Mouse (Mus musculus) heart, embryonic 10.5 days (tissue): ENCODE data around the gene Krt78. TPM values are rescaled to one million over a fixed set of nuclear protein-coding genes. Genes with fewer than 3 reads are reported as not detected.
"Not testable (repeated sequence)": the region's sequence is repeated elsewhere in the genome, so short reads cannot be mapped to it uniquely, and the experiment has no call there.

Source experiments
- DNase-seq: peaks from one replicate; pipeline ENCODE4 v3.0.0-alpha.2; 2017; ENCODE audit warnings: low spot score
- H3K27ac ChIP-seq: fragments of 300-500 bp; sonication (generic); 2 replicates; pipeline ENCODE4 v1.5.1; 2016; ENCODE audit warnings: mild to moderate bottlenecking
- H3K27me3 ChIP-seq: fragments of 300-500 bp; sonication (generic); 2 replicates; pipeline ENCODE4 v1.6.1; 2016; ENCODE audit warnings: mild to moderate bottlenecking; ENCODE audit not compliant: poor library complexity, insufficient read depth, severe bottlenecking
- H3K36me3 ChIP-seq: fragments of 300-500 bp; sonication (generic); 2 replicates; pipeline ENCODE4 v1.6.1; 2016; ENCODE audit warnings: mild to moderate bottlenecking, moderate library complexity
- H3K4me1 ChIP-seq: fragments of 300-500 bp; sonication (generic); 2 replicates; pipeline ENCODE4 v1.6.1; 2016; ENCODE audit warnings: mild to moderate bottlenecking
- H3K4me3 ChIP-seq: fragments of 300-500 bp; sonication (generic); 2 replicates; pipeline ENCODE4 v1.5.1; 2016; ENCODE audit warnings: mild to moderate bottlenecking, moderate library complexity
- H3K9me3 ChIP-seq: fragments of 300-500 bp; sonication (generic); 2 replicates; pipeline ENCODE4 v1.6.1; 2016; ENCODE audit warnings: mild to moderate bottlenecking, moderate library complexity
- WGBS: fragments of 180-500 bp; shearing (Covaris S2); methylation state at CpG from one replicate; pipeline ENCODE4 v1.1.7; 2016; 5-methylcytosine and 5-hydroxymethylcytosine counted together
- polyA plus RNA-seq: library from polyadenylated mRNA; unstranded; fragments of >200 nt; fragmentation: Nextera tagmentation; extraction: Ambion mirVana; gene quantifications from 2 replicates; pipeline ENCODE4 v1.2.1, GENCODE M21; 2016

Krt78 gene
- not detected in 2 replicates for polyA plus RNA-seq

DNA sequence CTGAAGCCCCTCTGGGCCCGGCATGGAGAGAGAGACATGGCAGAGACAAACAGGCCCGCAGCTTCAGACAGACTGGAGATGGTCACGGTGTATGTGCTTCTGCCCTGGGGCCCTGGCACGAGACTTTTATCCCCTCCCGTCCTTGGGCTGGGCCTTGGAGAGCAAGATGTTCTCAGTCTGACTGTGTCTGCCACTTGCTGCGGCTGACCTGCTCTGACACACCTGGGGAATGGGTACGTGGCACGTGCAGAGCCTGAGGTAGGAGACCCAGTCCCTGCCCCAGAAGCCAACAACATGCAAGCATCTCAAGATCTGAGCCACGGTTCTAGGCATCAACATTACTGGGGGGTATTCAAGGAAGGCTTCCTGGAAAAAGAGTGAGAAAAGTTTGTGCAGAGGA, at the start of gene Krt78:
Gene Krt78 (minus strand): TSS at position 101 of the 400 bp plus-strand sequence.
- WGBS: 81% methylated on average over 9 of the region's 9 CpGs
- Histone ChIP-seq H3K27me3 (peaks cover 24% of the 10 kb centered on the region), H3K4me1 (no peaks in the 10 kb centered on the region), H3K4me3 (no peak within 1 kb of the TSS), H3K36me3 (no peaks in the 10 kb centered on the region), H3K27ac (no peak within 1 kb of the TSS), H3K9me3 (no peaks in the 10 kb centered on the region)
- no peak for DNase-seq

DNA sequence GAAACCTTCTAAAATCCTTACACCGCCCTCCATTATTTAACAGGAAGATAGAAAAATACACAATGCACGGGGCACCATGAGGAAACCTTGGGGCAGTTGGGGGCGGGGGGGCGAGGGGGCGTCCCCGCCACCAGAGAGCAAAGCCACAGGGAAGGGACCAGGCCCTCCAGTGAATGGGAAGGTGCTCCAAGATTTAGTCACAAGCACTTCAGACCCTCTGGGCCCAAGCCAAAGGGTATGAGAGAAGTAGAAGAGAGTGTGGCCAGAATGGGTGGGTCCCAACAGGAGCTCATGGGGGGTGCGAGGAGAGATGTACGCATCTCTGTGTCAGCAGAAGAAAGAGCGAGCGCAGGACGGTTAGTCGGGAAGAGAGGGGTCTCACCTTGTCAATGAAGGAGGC, 49.4 kb upstream of the Krt78 start:
- DNase-seq: no peak
- H3K4me1 ChIP-seq: peaks cover 46% of the 10 kb centered on the region
- no peaks in the 10 kb centered on the region for H3K9me3 ChIP-seq
- H3K4me3 ChIP-seq: peak overlapping the region; percentile 63
- WGBS: 5% methylated on average over 12 of the region's 12 CpGs
- H3K27ac ChIP-seq: peak overlapping the region; percentile 81
- H3K27me3 ChIP-seq: peaks cover 53% of the 10 kb centered on the region
- 0 out of 2 replicates have a peak, but pooled peaks cover under 1% of the 10 kb centered on the region for H3K36me3 ChIP-seq

DNA sequence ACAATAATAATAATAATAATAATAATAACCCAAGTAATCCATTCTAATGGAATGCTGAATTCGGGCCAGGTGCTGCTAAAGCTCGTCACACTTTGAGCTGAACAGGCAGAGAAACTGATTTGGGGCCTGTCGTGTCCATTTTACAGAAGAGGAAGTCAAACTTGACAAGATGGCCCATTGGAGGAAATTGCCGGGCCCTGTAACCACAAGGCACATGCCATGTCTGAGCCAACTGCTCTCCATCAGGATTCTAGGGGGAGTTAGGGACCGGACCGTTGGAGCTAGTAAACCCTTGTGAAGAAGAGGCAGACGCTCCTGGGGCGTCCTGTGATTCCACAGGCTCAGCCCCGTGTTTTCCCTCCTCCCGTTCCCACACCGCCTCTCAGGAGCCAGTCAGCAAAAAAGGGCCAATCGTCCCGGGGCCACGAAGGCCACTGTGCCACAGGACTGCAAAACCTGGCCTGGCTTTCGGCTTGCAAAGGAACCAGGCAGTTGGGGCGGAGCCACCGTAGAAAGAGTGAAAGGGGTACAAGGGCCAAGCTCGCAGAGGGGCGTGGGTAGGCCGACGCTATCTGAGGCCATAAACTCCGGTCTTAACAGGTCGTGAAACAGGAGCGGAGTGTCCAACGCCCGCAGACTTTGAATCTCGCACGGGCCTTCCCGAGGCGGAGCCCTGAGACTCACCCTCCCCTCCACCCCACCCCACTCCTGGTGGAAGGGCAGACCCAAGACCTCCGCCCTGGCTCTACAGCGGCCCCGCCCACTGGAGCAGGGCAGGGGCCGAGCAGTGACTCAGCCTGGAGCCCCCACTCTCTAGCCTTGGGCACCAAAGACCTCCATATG, 48.8 kb upstream of the Krt78 start:
- Histone ChIP-seq H3K4me3 (peak overlapping the region; percentile 63), H3K27ac (peak overlapping the region; percentile 81), H3K36me3 (peaks cover 6% of the 10 kb centered on the region), H3K9me3 (no peaks in the 10 kb centered on the region), H3K27me3 (peaks cover 53% of the 10 kb centered on the region), H3K4me1 (peaks cover 46% of the 10 kb centered on the region)
- DNase-seq: peak; percentile 93
- WGBS: 2% methylated on average over 34 of the region's 34 CpGs

DNA sequence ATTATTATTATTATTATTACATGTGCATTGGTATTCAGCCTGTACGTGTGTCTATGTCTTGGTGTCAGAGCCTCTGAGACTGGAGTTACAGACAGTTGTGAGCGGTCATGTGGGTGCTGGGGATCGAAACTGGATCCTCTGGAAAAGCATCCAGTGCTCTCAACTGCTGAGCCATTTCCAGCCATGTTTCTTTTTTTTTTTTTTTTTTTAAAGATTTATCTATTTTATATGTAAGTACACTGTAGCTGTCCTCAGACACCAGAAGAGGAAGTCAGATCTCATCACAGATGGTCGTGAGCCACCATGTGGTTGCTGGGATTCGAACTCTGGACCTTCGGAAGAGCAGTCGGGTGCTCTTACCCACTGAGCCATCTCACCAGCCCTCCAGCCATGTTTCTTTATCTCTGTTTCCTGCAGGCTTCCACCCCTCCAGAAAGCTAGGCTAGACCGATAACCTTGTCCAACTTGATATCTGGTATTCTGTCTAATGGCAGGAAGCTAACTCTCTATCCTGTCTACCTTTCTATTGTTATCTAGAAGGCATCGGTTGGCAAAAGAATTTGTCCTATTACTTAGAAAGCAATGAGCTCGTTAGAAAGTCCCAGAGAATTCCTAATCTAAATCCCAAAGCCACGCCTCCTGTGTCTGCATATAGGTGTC, 45.7 kb upstream of the Krt78 start:
- 85% methylated on average over 11 of the region's 11 CpGs for WGBS
- Histone ChIP-seq H3K27ac (no peak overlapping the region), H3K4me3 (no peak overlapping the region), H3K36me3 (peaks cover 17% of the 10 kb centered on the region), H3K4me1 (peaks cover 31% of the 10 kb centered on the region), H3K9me3 (no peaks in the 10 kb centered on the region), H3K27me3 (peaks cover 31% of the 10 kb centered on the region)
- no peak for DNase-seq

DNA sequence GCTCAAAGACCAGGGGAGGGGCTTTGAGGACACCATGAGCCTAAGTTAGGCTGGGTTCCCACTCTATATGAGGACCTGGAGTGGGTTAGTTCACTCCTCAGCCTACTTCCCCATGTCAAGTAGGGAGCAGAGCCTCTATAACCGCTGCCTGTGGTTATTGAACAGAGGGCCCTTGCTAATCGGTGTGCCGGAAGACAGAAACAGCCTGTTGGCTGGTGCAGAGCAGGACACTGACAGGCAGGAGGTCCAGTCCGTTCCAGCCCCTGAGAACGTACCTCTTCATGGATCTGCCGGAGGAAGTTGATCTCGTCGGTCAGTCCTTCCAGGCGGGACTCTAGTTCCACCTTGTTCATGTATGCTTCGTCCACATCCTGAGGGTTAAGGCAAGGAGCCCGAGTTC, 45.1 kb upstream of the Krt78 start:
- no peak overlapping the region for H3K27ac ChIP-seq
- WGBS: 87% methylated on average over 11 of the region's 11 CpGs
- peaks cover 17% of the 10 kb centered on the region for H3K36me3 ChIP-seq
- DNase-seq: no peak
- no peak overlapping the region for H3K4me3 ChIP-seq
- H3K4me1 ChIP-seq: peaks cover 24% of the 10 kb centered on the region
- H3K9me3 ChIP-seq: no peaks in the 10 kb centered on the region
- peaks cover 24% of the 10 kb centered on the region for H3K27me3 ChIP-seq

DNA sequence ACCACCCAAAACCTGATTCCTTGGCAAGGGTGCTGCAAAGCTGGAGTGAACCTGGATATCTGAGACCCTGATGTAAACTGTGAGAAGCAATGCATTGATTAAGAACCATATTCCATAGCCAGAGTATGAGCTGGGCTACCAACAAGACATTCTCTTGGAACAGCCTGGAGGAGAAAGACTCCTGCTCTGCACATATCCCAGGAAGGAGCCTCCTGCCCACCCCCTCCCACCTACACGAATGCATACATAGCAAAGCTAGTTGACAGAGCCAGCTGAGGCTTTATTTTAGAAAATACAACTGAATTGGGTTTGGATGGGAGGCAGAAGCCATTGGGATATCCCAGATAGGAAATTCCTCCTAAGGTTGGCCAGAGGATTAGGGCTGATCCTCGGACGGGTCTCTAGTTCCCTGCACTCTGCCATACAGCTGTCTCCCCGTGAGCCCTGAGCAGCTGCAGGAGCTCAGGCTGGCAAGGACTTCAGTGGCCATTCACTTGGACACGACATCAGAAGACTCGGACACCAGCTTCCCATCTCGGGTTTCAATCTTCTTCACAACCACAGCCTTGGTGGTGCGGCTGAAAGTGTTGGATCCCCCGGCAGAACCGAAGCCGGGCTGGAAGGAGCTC, 42.5 kb upstream of the Krt78 start:
- peaks cover 17% of the 10 kb centered on the region for H3K36me3 ChIP-seq
- H3K27ac ChIP-seq, DNase-seq, H3K9me3 ChIP-seq, H3K4me1 ChIP-seq, H3K27me3 ChIP-seq, H3K4me3 ChIP-seq: not testable (repeated sequence)
- 84% methylated on average over 11 of the region's 11 CpGs for WGBS

DNA sequence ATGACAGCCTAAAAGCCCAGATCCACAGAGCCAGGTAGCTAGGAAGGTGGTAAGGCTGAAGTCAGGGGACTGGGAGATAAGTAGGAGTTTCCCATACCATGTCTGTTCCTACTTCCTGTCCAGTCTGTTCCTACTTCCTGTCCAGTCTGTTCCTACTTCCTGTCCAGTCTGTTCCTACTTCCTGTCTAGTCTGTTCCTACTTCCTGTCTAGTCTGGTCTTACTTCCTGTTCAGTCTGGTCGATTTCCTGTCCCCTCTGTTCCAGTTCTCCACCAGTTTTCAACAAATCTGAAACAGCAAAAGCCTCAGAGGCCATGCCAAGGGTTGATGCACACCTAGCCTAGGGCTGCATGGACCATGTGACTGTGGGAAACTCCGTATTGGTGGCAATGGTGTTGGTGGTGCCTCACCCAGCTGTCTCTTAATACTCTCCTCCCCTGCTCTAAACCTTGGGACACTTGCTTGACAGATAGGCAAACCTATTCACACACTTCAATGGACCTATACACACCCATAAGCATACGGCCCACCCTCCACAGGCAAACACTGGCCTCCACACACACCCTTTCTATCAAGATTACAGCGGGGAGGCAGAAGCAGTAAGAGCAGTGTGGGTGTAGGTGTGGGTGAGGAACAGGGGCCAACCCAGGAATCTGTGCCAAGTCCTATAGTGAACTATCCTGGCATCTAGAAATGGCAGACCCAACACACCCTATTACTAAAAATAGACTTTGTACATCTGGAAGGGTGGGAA, 41.6 kb upstream of the Krt78 start:
- Histone ChIP-seq H3K4me3 (no peak overlapping the region), H3K27me3 (peaks cover 4% of the 10 kb centered on the region; the same call in 1 of the 2 replicates), H3K36me3 (peaks cover 17% of the 10 kb centered on the region), H3K4me1 (no peaks in the 10 kb centered on the region), H3K27ac (no peak overlapping the region; the same call in 1 of the 2 replicates), H3K9me3 (no peaks in the 10 kb centered on the region)
- DNase-seq: no peak
- 81% methylated on average over 4 of the region's 4 CpGs for WGBS

DNA sequence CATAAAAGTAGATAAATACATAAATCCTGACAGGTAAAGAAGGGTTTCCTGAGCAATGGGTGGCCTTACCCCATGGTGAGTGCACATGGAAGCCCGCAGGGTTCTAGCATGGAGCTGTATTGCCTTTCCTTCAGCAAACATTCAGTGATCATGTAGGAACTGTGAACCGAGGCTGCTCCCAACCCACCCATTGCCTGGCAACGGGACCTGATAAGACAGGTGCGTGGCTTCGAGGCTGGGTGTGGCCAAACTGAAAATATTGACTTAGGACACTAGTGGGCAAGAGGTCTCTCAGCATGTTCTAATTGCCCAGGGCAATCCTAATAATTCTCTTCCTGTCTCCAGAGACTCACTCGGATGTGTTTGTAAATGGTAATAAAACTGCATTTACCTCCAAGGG, 40.3 kb upstream of the Krt78 start:
- H3K27ac ChIP-seq: no peak overlapping the region
- no peaks in the 10 kb centered on the region for H3K4me1 ChIP-seq
- 88% methylated on average over 6 of the region's 6 CpGs for WGBS
- H3K27me3 ChIP-seq: peaks cover 4% of the 10 kb centered on the region; the same call in 1 of the 2 replicates
- no peak overlapping the region for H3K4me3 ChIP-seq
- no peak for DNase-seq
- H3K9me3 ChIP-seq: no peaks in the 10 kb centered on the region
- H3K36me3 ChIP-seq: peaks cover 17% of the 10 kb centered on the region

DNA sequence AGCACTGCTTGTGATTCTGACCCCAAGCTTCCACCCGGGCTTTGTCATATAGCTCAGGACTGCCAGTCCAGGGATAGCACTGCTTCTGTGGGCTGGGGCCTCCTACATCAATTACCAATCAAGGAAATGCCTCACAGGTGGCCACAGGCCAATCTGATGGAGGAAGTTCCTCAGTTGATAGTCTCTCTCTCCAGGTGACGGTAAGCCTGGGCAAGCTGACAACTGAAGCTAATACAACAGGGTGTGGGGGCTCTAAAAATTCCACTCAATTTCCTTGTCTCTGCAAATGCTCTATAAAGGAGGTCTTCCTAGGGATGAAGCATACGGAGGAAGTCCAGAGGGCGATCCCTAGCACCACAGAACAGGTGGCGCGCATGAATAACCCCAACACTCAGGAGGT, 36.9 kb upstream of the Krt78 start:
- Histone ChIP-seq H3K27ac (no peak overlapping the region), H3K9me3 (no peaks in the 10 kb centered on the region), H3K27me3 (peaks cover 4% of the 10 kb centered on the region; the same call in 1 of the 2 replicates), H3K4me1 (no peaks in the 10 kb centered on the region), H3K4me3 (no peak overlapping the region), H3K36me3 (no peaks in the 10 kb centered on the region)
- DNase-seq: no peak
- WGBS: 88% methylated on average over 6 of the region's 6 CpGs

DNA sequence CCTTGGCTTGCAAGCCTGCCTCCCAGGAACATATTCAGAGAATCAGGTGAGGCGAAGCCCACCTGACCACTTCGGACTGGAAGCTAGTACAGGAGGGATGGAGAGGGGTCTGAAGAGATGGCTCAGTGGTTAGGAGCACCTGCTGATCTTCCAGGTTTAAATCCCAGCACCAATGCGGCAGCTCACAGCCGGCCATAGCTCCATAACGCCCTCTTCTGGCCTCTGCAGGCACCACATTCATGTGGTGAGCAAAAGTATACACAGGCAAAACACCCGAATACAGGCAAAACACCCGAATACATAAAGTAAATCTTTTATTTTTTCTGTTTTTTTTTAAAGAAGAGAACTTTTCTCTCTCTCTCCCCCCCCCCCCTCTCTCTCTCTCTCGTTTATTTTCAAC, 34.6 kb upstream of the Krt78 start:
- H3K36me3 ChIP-seq: no peaks in the 10 kb centered on the region
- 62% methylated on average over 8 of the region's 8 CpGs for whole genome bisulfite sequencing
- DNase-seq: no peak
- no peak overlapping the region for H3K27ac ChIP-seq
- peaks cover 10% of the 10 kb centered on the region for H3K4me1 ChIP-seq
- peaks cover 4% of the 10 kb centered on the region; the same call in 1 of the 2 replicates for H3K27me3 ChIP-seq
- H3K9me3 ChIP-seq: no peaks in the 10 kb centered on the region
- H3K4me3 ChIP-seq: peak overlapping the region; percentile 12; the same call in 1 of the 2 replicates

DNA sequence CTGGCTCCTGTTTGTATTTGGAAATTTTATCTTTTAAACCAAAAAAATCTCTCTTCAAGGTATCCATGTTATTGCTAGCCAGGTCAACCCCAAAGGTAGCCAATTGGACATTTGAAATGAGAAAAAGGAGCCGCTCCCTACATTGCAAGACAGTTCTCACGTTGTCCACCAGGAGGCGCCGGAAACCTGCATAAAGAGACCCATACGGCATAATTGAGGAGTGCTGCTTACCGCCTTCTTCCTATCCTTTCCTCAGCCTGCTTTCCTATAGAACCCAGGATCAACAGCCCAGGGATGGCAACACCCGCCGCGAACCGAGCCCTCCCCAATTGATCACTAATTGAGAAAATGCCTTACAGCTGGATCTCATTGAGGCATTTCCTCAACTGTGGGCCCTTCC, 34.0 kb upstream of the Krt78 start:
- H3K4me3 ChIP-seq: peak overlapping the region; percentile 12; the same call in 1 of the 2 replicates
- H3K4me1 ChIP-seq: peaks cover 16% of the 10 kb centered on the region
- WGBS: 1% methylated on average over 10 of the region's 10 CpGs
- no peaks in the 10 kb centered on the region for H3K9me3 ChIP-seq
- no peaks in the 10 kb centered on the region for H3K36me3 ChIP-seq
- peak; percentile 91 for DNase-seq
- H3K27ac ChIP-seq: no peak overlapping the region
- H3K27me3 ChIP-seq: peaks cover 4% of the 10 kb centered on the region; the same call in 1 of the 2 replicates

DNA sequence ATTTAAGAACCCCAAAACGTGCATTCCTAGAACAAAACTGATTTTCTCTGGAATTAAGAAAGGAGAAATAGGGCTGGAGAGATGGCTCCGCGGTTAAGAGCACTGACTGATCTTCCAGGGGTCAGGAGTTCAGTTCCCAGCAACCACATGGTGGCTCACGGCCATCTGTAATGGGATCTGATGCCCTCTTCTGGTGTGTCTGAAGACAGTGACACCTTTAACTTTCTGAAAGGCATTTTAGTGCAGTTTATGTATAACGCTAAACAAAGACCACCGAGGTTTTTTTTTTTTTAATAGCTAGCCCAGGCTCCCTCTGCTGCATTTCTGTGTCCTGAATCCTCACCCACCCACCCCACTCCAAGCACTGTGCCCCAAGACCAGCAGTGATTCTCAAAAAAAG, 30.7 kb upstream of the Krt78 start:
- H3K4me1 ChIP-seq: peaks cover 19% of the 10 kb centered on the region
- no peaks in the 10 kb centered on the region for H3K27me3 ChIP-seq
- peak overlapping the region; percentile 50; the same call in 1 of the 2 replicates for H3K4me3 ChIP-seq
- H3K36me3 ChIP-seq: no peaks in the 10 kb centered on the region
- peak overlapping the region; percentile 75 for H3K27ac ChIP-seq
- WGBS: 18% methylated on average over 6 of the region's 6 CpGs
- no peaks in the 10 kb centered on the region for H3K9me3 ChIP-seq
- no peak for DNase-seq
